Mouse (Mus musculus): ENCODE measurements around the gene Cpeb1.

- TF ChIP-seq POLR2A (IDR thresholded peaks at IDR 0.05; ENCODE audit: borderline replicate concordance, extremely low read depth, low read depth, low read length) (no peak), CTCF (IDR thresholded peaks at IDR 0.05; ENCODE audit: insufficient read depth, low read length) (no peak)
Measured at GRCm38 (mm10) chr7:81367946-81368345, 87.3 kb downstream of the Cpeb1 start.
